Mouse (Mus musculus) MEL (cell line): ENCODE results near the gene Epdr1. TPM values are rescaled to one million over a fixed set of nuclear protein-coding genes. Genes with fewer than 3 reads are reported as not detected.

Source experiments
- DNase-seq: peaks from one replicate; pipeline ENCODE4 v3.0.0; 2011; ENCODE audit warnings: low read depth, low spot score
- H3K27ac ChIP-seq: 2 replicates; pipeline ENCODE4 v1.5.1; 2012; ENCODE audit warnings: low read depth, mild to moderate bottlenecking, control low read depth, low read length, moderate library complexity; ENCODE audit not compliant: control insufficient read depth
- H3K27me3 ChIP-seq, 2 experiments: fragments of 150-350 bp in 1 of 2; sonication (generic) in 1 of 2; 2 replicates each; pipeline ENCODE4 v1.6.1; 2012; ENCODE audit warnings: low read length in 2 of 2, mild to moderate bottlenecking in 2 of 2, improper control_type of control experiment in 1 of 2, moderate library complexity in 1 of 2; ENCODE audit not compliant: insufficient read depth in 2 of 2, control insufficient read depth in 1 of 2
- H3K36me3 ChIP-seq, 2 experiments: 2 replicates each; pipeline ENCODE4 v1.6.1; 2012 to 2014; ENCODE audit warnings: low read length in 2 of 2, improper control_type of control experiment in 1 of 2, inconsistent platforms in 1 of 2, mild to moderate bottlenecking in 1 of 2; ENCODE audit not compliant: insufficient read depth in 2 of 2, control insufficient read depth in 1 of 2
- H3K4me1 ChIP-seq, 2 experiments: fragments of 150-350 bp in 1 of 2; sonication (generic) in 1 of 2; 2 replicates each; pipeline ENCODE4 v1.6.1; 2012; ENCODE audit warnings: low read length in 2 of 2, improper control_type of control experiment in 1 of 2, mild to moderate bottlenecking in 1 of 2; ENCODE audit not compliant: insufficient read depth in 2 of 2, control insufficient read depth in 1 of 2
- H3K4me3 ChIP-seq, 2 experiments: fragments of 150-350 bp in 1 of 2; sonication (generic) in 1 of 2; 2 replicates each; pipeline ENCODE4 v1.5.1; 2012; ENCODE audit warnings: low read depth in 2 of 2, low read length in 2 of 2, mild to moderate bottlenecking in 2 of 2, moderate library complexity in 2 of 2, control low read depth in 1 of 2, improper control_type of control experiment in 1 of 2; ENCODE audit not compliant: control insufficient read depth in 1 of 2, insufficient read depth in 1 of 2
- H3K79me2 ChIP-seq: 2 replicates; pipeline ENCODE4 v1.6.1; 2012; ENCODE audit warnings: mild to moderate bottlenecking, low read length, moderate library complexity; ENCODE audit not compliant: control insufficient read depth, poor library complexity, insufficient read depth
- H3K9ac ChIP-seq: 2 replicates; pipeline ENCODE4 v1.6.1; 2012; ENCODE audit warnings: low read depth, mild to moderate bottlenecking, control low read depth, low read length, moderate library complexity; ENCODE audit not compliant: control insufficient read depth, poor library complexity, severe bottlenecking
- H3K9me3 ChIP-seq: fragments of 150-350 bp; sonication (generic); replicated peaks from 2 replicates; pipeline ENCODE4 v1.6.1; 2012; ENCODE audit warnings: mild to moderate bottlenecking, low read length, improper control_type of control experiment, moderate library complexity; ENCODE audit not compliant: insufficient read depth
- BHLHE40 ChIP-seq: IDR thresholded peaks from 2 replicates; pipeline ENCODE4 v1.6.1; 2012; ENCODE audit warnings: low read depth, mild to moderate bottlenecking, inconsistent platforms, low read length, improper control_type of control experiment, borderline replicate concordance
- CHD1 ChIP-seq: IDR thresholded peaks from 2 replicates; pipeline ENCODE4 v1.6.1; 2012; ENCODE audit warnings: low read depth, mild to moderate bottlenecking, inconsistent platforms, low read length, improper control_type of control experiment
- CTCF ChIP-seq, 3 experiments: IDR thresholded peaks in 2 of 3; conservative IDR thresholded peaks in 1 of 3; 2 replicates each; pipeline ENCODE4 v1.5.1; 2011 to 2012; ENCODE audit warnings: low read length in 3 of 3, low read depth in 2 of 3, mild to moderate bottlenecking in 2 of 3, improper control_type of control experiment in 1 of 3, inconsistent platforms in 1 of 3, mixed read lengths in 1 of 3, moderate library complexity in 1 of 3; ENCODE audit not compliant: control insufficient read depth in 1 of 3, insufficient read depth in 1 of 3, poor library complexity in 1 of 3, severe bottlenecking in 1 of 3
- E2F4 ChIP-seq: IDR thresholded peaks from 2 replicates; pipeline ENCODE4 v1.6.1; 2011; ENCODE audit warnings: low read depth, low read length, improper control_type of control experiment, borderline replicate concordance
- ELF1 ChIP-seq: IDR thresholded peaks from 2 replicates; pipeline ENCODE4 v1.6.1; 2014; ENCODE audit warnings: low read depth, mild to moderate bottlenecking, inconsistent platforms, low read length, improper control_type of control experiment, moderate library complexity
- EP300 ChIP-seq, 2 experiments: IDR thresholded peaks; 2 replicates each; pipeline ENCODE4 v1.6.1; 2011; ENCODE audit warnings: improper control_type of control experiment in 2 of 2, low read length in 2 of 2, low read depth in 1 of 2, mild to moderate bottlenecking in 1 of 2
- ETS1 ChIP-seq: IDR thresholded peaks from 2 replicates; pipeline ENCODE4 v1.6.1; 2012; ENCODE audit warnings: low read depth, mild to moderate bottlenecking, inconsistent platforms, low read length, improper control_type of control experiment, moderate library complexity
- GABPA ChIP-seq: IDR thresholded peaks from 2 replicates; pipeline ENCODE4 v1.6.1; 2012; ENCODE audit warnings: low read depth, mild to moderate bottlenecking, inconsistent platforms, low read length, improper control_type of control experiment, moderate library complexity
- GATA1 ChIP-seq: IDR thresholded peaks from 2 replicates; pipeline ENCODE4 v1.6.1; 2011; ENCODE audit warnings: low read depth, low read length, improper control_type of control experiment
- JUND ChIP-seq: IDR thresholded peaks from 2 replicates; pipeline ENCODE4 v1.6.1; 2011; ENCODE audit warnings: low read depth, mild to moderate bottlenecking, improper control_type of control experiment, low read length
- MAFK ChIP-seq: IDR thresholded peaks from 2 replicates; pipeline ENCODE4 v1.6.1; 2011; ENCODE audit warnings: low read depth, mild to moderate bottlenecking, low read length, improper control_type of control experiment, borderline replicate concordance
- MAX ChIP-seq: IDR thresholded peaks from 2 replicates; pipeline ENCODE4 v1.6.1; 2011; ENCODE audit warnings: low read length, improper control_type of control experiment
- MAZ ChIP-seq: IDR thresholded peaks from 2 replicates; pipeline ENCODE4 v1.6.1; 2012; ENCODE audit warnings: low read depth, mild to moderate bottlenecking, inconsistent platforms, low read length, improper control_type of control experiment
- MEF2A ChIP-seq: IDR thresholded peaks from 2 replicates; pipeline ENCODE4 v1.6.1; 2014; ENCODE audit warnings: low read depth, mild to moderate bottlenecking, inconsistent platforms, low read length, improper control_type of control experiment; ENCODE audit not compliant: poor library complexity, insufficient replicate concordance, severe bottlenecking; ENCODE audit errors: extremely low read depth
- MXI1 ChIP-seq: IDR thresholded peaks from 2 replicates; pipeline ENCODE4 v1.6.1; 2011; ENCODE audit warnings: mild to moderate bottlenecking, low read depth, low read length, improper control_type of control experiment
- MYB ChIP-seq: IDR thresholded peaks from 2 replicates; pipeline ENCODE4 v1.6.1; 2011; ENCODE audit warnings: mild to moderate bottlenecking, low read depth, low read length, improper control_type of control experiment
- MYC ChIP-seq: IDR thresholded peaks from 2 replicates; pipeline ENCODE4 v1.6.1; 2011; ENCODE audit warnings: low read depth, mild to moderate bottlenecking, low read length, improper control_type of control experiment, moderate library complexity
- POLR2AphosphoS2 ChIP-seq: IDR thresholded peaks from 2 replicates; pipeline ENCODE4 v1.6.1; 2011; ENCODE audit warnings: low read length, improper control_type of control experiment
- RAD21 ChIP-seq: IDR thresholded peaks from 2 replicates; pipeline ENCODE4 v1.6.1; 2011; ENCODE audit warnings: mild to moderate bottlenecking, low read depth, low read length, improper control_type of control experiment
- RCOR1 ChIP-seq: IDR thresholded peaks from 2 replicates; pipeline ENCODE4 v1.6.1; 2012; ENCODE audit warnings: low read depth, mild to moderate bottlenecking, inconsistent platforms, low read length, improper control_type of control experiment
- SIN3A ChIP-seq: IDR thresholded peaks from 2 replicates; pipeline ENCODE4 v1.6.1; 2012; ENCODE audit warnings: low read length, improper control_type of control experiment, inconsistent platforms
- TAL1 ChIP-seq: IDR thresholded peaks from 2 replicates; pipeline ENCODE4 v1.6.1; 2012; ENCODE audit warnings: mild to moderate bottlenecking, inconsistent platforms, low read length, moderate library complexity, mixed read lengths
- TBP ChIP-seq: IDR thresholded peaks from 2 replicates; pipeline ENCODE4 v1.8.0; 2011; ENCODE audit warnings: low read depth, low read length, improper control_type of control experiment
- TCF12 ChIP-seq: IDR thresholded peaks from 2 replicates; pipeline ENCODE4 v1.6.1; 2014; ENCODE audit warnings: low read depth, mild to moderate bottlenecking, inconsistent platforms, low read length, improper control_type of control experiment, moderate library complexity
- UBTF ChIP-seq: IDR thresholded peaks from 2 replicates; pipeline ENCODE4 v1.6.1; 2012; ENCODE audit warnings: low read depth, mild to moderate bottlenecking, inconsistent platforms, low read length, improper control_type of control experiment, moderate library complexity, borderline replicate concordance; ENCODE audit not compliant: insufficient read depth
- USF2 ChIP-seq, 2 experiments: IDR thresholded peaks; 2 replicates each; pipeline ENCODE4 v1.6.1; 2011 to 2012; ENCODE audit warnings: improper control_type of control experiment in 2 of 2, low read length in 2 of 2, borderline replicate concordance in 1 of 2, inconsistent platforms in 1 of 2, low read depth in 1 of 2, mild to moderate bottlenecking in 1 of 2; ENCODE audit not compliant: insufficient read depth in 1 of 2
- ZMIZ1 ChIP-seq: IDR thresholded peaks from 2 replicates; pipeline ENCODE4 v1.6.1; 2012; ENCODE audit warnings: low read depth, mild to moderate bottlenecking, inconsistent platforms, low read length, improper control_type of control experiment, moderate library complexity
- polyA plus RNA-seq, 2 experiments: library from polyadenylated mRNA; stranded (reverse) in 1 of 2; unstranded in 1 of 2; fragments of >175 nt in 1 of 2; fragments of >200 nt in 1 of 2; gene quantifications; 2 replicates each; pipeline versions ENCODE4 v1.2.1 to v1.2.4; 2012; ENCODE audit warnings: low replicate concordance in 2 of 2, low read depth in 1 of 2; ENCODE audit not compliant: insufficient read length in 2 of 2, insufficient read depth in 1 of 2, missing spikeins in 1 of 2
- total RNA-seq: library from RNA; depleted of rRNA; stranded (reverse); fragments of 300-350 nt; gene quantifications from 2 replicates; pipeline ENCODE4 v1.2.3, GENCODE M21; 2012

The Epdr1 gene
- total and polyA plus RNA-seq, 3 experiments, result not detected

DNA sequence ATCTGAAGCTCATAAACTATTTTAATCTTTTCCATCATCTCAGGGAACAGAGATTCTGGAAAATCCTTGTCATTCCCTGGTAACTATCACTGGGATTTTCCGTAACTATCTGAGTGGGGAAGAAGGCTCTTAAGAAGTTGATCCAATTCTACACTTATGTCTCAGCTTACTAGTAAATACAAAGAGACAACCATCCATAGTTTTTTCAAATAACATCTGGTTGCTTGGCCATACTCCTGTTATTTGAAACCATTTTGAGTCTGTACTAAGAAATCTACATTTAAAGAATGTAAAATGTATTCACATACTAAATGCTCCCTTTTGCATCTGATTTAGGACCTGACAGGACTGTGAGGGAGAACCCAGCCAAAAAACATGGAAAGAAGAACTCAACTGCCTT lies 6.3 kb downstream of the Epdr1 start:
- DNase-seq, result no peak
- H3K9me3 ChIP-seq, result no peaks in the 10 kb centered on the region
- H3K27ac ChIP-seq, result no peak overlapping the region
- no peak overlapping the region for H3K9ac ChIP-seq
- H3K27me3 ChIP-seq, result no peaks in the 10 kb centered on the region
- no peak overlapping the region for H3K4me3 ChIP-seq
- H3K79me2 ChIP-seq, result no peaks in the 10 kb centered on the region
- no peaks in the 10 kb centered on the region; a peak in 1 of 4 replicates for H3K4me1 ChIP-seq
- TF ChIP-seq CTCF (IDR thresholded peaks at IDR 0.05 in 2 of 3, conservative IDR thresholded peaks at IDR 0.05 in 1 of 3; ENCODE audit: control insufficient read depth in 1 of 3, insufficient read depth in 1 of 3, low read depth in 2 of 3, low read length in 3 of 3, poor library complexity in 1 of 3, severe bottlenecking in 1 of 3), result no peak
- no peak for TF ChIP-seq CHD1
- no peak for TF ChIP-seq JUND
- no peak for TF ChIP-seq MXI1
- no peak for TF ChIP-seq E2F4
- no peak for TF ChIP-seq MAX
- TF ChIP-seq MAFK, result no peak
- no peak for TF ChIP-seq TCF12
- TF ChIP-seq BHLHE40, result no peak
- no peak for TF ChIP-seq POLR2AphosphoS2
- TF ChIP-seq RCOR1, result no peak
- no peak for TF ChIP-seq TBP
- no peak for TF ChIP-seq MEF2A
- no peak for TF ChIP-seq EP300 (IDR thresholded peaks at IDR 0.05; ENCODE audit: low read depth in 1 of 2, low read length in 2 of 2)
- no peak for TF ChIP-seq GABPA
- TF ChIP-seq ZMIZ1, result no peak
- no peak for TF ChIP-seq TAL1
- TF ChIP-seq MAZ, result no peak
- TF ChIP-seq SIN3A, result no peak
- no peak for TF ChIP-seq ELF1
- peaks cover 0 to 6% of the 10 kb centered on the region in 2 experiments; a peak in 2 of 4 replicates for H3K36me3 ChIP-seq

DNA sequence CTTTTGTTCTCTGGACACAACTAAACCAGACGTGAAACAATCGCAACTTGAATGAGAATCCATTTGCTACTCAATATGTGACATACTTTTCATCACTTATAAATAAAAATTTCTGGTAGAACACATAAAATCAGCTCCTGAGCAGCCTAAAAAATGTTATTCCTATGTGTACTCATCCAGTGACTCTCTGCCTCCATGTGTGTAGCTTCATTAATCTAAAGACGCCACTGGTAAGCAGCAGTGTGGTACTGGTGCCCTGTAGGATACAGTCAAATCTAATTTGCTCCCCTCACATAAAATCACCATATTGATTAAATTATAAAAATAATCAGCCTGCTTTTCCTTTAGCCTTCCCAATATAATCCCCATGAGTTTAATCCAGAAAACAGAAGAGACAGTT lies 6.8 kb downstream of the Epdr1 start:
- Histone ChIP-seq H3K4me1 (peaks cover 0 to 1% of the 10 kb centered on the region in 2 experiments; a peak in 2 of 4 replicates), H3K27me3 (no peaks in the 10 kb centered on the region), H3K36me3 (peaks cover 0 to 8% of the 10 kb centered on the region in 2 experiments; a peak in 2 of 4 replicates), H3K9ac (no peak overlapping the region)
- TF ChIP-seq ETS1 (no peak), TCF12 (no peak), MYC (no peak), MYB (no peak), USF2 (IDR thresholded peaks at IDR 0.05; ENCODE audit: borderline replicate concordance in 1 of 2, insufficient read depth in 1 of 2, low read depth in 1 of 2, low read length in 2 of 2) (no peak), GATA1 (no peak), UBTF (no peak), RAD21 (no peak), E2F4 (no peak), MEF2A (no peak), ZMIZ1 (no peak), BHLHE40 (no peak), CTCF (IDR thresholded peaks at IDR 0.05 in 2 of 3, conservative IDR thresholded peaks at IDR 0.05 in 1 of 3; ENCODE audit: control insufficient read depth in 1 of 3, insufficient read depth in 1 of 3, low read depth in 2 of 3, low read length in 3 of 3, poor library complexity in 1 of 3, severe bottlenecking in 1 of 3) (no peak)
- TF ChIP-seq, all 39 proteins: peak for 0
- H3K4me3 ChIP-seq, result no peak overlapping the region
- no peak for DNase-seq
- H3K27ac ChIP-seq, result no peak overlapping the region
- no peaks in the 10 kb centered on the region for H3K79me2 ChIP-seq
- H3K9me3 ChIP-seq, result no peaks in the 10 kb centered on the region
